Mouse (Mus musculus): ENCODE measurements around the gene Myo18a.

Gene Myo18a

GRCm38 (mm10) chr11:77896820-77897805 is 134.1 kb downstream of the Myo18a start:
- in situ Hi-C loops (cut with MboI, MseI) = no loop called here

- in situ Hi-C loops (cut with MboI, MseI) = no loop called here
These were observed 137.1 kb downstream of the Myo18a start for GRCm38 (mm10) chr11:77900187-77900586.

DNA sequence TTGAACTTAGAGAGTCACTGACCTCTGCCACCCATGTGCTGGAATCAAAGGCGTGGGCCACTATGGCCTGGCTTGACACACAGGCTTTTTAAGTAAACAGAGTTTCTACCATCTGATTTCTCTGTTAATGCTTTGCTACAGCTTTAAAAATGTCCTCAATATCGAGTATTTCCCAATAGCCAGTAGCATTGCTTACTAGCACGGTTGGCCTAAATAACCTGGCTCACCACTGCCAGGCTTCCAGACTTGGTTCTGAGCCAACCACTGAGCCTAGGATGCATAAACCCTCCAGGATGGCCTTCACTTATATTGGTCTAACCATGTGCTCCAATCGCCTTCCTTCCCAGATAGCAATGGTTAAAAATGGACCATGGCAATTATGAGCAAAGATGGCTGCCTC is 137.7 kb downstream of the Myo18a start:
- in situ Hi-C loops (cut with MboI, MseI) = no loop called here

- in situ Hi-C loops (cut with MboI, MseI) = no loop called here
These were observed 138.3 kb downstream of the Myo18a start for GRCm38 (mm10) chr11:77901366-77901765.

GRCm38 (mm10) chr11:77901775-77902355 is 138.8 kb downstream of the Myo18a start:
- in situ Hi-C loops (cut with MboI, MseI) = no loop called here

DNA sequence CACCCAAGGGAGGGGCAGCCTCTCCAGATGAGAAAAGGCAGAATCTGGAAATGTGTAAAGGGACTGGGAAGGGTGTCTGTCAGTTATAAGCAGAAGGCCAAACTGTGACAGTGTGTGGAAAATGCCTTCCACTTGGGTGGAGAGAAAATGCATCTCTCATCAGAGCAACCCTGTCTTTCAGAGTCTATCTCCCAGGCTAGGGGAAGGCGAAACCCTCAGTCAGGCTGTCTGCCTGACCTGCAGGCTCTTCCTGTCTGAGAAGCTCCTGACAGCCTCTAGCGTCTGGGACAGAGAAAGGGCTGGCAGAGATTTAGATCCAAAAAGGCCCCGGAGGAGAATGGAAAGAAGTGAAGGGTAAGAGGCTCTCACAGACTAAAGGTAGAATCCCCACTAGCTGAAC is 140.7 kb downstream of the Myo18a start:
- in situ Hi-C loops (cut with MboI, MseI) = no loop called here

GRCm38 (mm10) chr11:77904707-77905106 is 141.7 kb downstream of the Myo18a start:
- in situ Hi-C loops (cut with MboI, MseI) = no loop called here

GRCm38 (mm10) chr11:77906097-77906687 is 143.1 kb downstream of the Myo18a start:
- in situ Hi-C loops (cut with MboI, MseI) = no loop called here

DNA sequence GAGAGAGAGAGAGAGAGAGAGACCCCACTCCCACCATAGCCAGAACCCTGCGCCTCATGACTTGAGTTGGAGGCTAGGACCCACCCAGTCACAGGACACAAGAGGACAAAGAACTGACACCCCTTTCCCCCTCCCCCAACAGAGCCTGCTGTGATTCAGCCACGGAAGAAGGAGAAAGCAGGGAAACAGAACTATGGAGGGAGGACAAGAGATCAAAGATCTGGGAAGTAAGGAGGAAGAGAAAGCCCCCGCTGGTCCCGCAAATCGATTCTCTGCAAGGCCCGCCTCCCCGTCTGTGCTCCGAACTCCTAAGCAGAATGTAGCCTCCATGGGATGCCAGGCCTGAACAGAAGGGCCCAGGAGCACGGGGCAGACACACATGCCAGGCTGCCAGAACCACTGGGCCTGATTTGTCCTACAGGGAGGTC is 143.7 kb downstream of the Myo18a start:
- in situ Hi-C loops (cut with MboI, MseI) = no loop called here

GRCm38 (mm10) chr11:77908468-77908867 is 145.4 kb downstream of the Myo18a start:
- in situ Hi-C loops (cut with MboI, MseI) = no loop called here

DNA sequence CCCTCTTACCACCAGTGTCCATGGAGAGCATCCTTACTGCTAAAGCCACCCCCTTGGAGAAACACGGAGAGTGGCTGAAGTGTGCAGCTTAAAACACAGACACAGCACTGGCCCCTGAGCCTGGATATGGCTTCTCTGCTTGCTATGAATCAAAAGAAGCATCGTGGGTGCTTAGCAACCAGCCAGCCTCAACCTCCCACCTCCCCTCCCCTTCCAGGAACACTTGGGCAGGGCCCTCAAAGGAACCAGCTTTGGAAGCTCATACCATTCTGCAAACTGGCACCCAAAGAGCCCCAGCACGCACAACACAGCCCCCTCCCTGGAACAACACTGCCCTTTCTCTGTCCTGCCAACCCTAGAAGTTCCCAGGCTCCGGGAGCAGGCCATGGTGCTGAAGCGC is 146.3 kb downstream of the Myo18a start:
- in situ Hi-C loops (cut with MboI, MseI) = no loop called here

DNA sequence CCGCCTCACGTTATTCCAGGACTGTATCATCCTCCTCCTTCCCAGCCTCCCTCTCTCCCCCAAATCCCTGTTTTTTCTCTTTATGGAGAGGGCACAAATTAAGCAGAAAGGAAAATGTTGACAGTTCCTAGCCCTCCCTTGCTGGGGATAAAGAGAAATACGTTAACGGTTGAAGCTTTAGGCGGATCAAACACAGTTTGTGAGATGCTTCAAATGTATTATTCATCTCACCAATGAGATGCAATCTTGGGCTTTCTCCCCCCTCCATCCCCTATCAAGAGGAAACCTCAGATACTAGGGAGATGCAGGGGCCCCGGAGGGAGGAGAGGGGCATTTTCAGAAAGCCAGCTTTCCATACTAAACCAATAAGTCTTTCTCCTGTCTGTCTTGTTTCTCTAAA is 146.7 kb downstream of the Myo18a start:
- in situ Hi-C loops (cut with MboI, MseI) = no loop called here

GRCm38 (mm10) chr11:77913505-77913904 is 150.5 kb downstream of the Myo18a start:
- in situ Hi-C loops (cut with MboI, MseI) = no loop called here

DNA sequence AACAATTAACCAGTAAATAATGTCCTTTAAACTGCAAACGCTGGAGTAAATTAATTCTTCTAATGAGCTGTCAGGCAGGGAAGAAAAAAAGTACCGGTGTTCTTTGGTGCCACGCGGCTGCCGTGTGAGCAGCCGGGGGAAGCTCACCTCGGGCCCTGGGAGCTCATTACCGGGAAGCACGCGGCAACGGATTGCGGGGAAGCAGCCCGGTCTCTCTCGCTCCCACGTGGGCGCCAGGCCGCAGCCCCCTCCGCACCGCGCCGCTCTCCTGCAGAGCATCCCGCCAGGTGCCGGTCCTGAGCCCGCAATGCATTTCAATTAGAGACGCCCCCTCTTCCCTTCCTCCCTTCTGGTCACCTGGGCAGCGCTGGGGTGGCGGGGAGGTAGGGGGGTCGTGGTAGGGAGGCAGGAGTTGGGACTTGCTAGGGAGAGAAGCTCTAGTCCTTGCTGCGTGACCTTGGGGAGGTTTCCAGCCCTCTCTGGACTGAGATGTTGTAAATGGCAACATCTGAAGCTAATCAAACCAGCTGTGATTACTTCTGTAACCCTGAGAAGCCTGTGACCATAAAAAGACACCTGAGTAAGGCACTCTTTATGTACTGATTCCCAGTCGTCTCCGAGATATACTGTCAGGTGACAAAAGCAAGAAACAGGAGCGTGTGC is 151.7 kb downstream of the Myo18a start:
- in situ Hi-C loops (cut with MboI, MseI) = loop anchor here (5.0 kb wide), 1 partner anchor 72 kb away; no protein-coding TSS in a partner anchor

All from T-helper 1 cell (primary cell).